Mouse (Mus musculus): ENCODE results near the gene Luc7l2. TPM values are rescaled to one million over a fixed set of nuclear protein-coding genes. Genes with fewer than 3 reads are reported as not detected.
"Not testable (repeated sequence)": the region's sequence is repeated elsewhere in the genome, so short reads cannot be mapped to it uniquely, and the experiment has no call there.

Luc7l2 gene
- 100 to 1,000 TPM; 145 to 147 TPM for total RNA-seq (2021)

GRCm38 (mm10) chr6:38551062-38551988, at the start of gene Luc7l2:
TSS of gene Luc7l2 (plus strand) at chr6:38551334.
- DNase-seq: peak; percentile 98

GRCm38 (mm10) chr6:38512096-38512495, 39.0 kb upstream of the Luc7l2 start:
- no peak for DNase-seq

- no peak for DNase-seq
Observed at GRCm38 (mm10) chr6:38512830-38513229, 38.3 kb upstream of the Luc7l2 start.

- DNase-seq: no peak
Observed at GRCm38 (mm10) chr6:38515201-38515600, 35.9 kb upstream of the Luc7l2 start.

- DNase-seq: no peak
Observed at GRCm38 (mm10) chr6:38523851-38524250, 27.3 kb upstream of the Luc7l2 start.

GRCm38 (mm10) chr6:38531211-38531820, 19.8 kb upstream of the Luc7l2 start:
- DNase-seq: peak; percentile 18

GRCm38 (mm10) chr6:38532500-38533420, 18.4 kb upstream of the Luc7l2 start:
- DNase-seq: peak; percentile 48

- peak; percentile 97 for DNase-seq
Observed at GRCm38 (mm10) chr6:38533428-38534405, 17.4 kb upstream of the Luc7l2 start, which contains the start of gene Fmc1. TSS of gene Fmc1 (plus strand) at chr6:38533502.

- DNase-seq: peak; percentile 100
Observed at GRCm38 (mm10) chr6:38534640-38535365, 16.3 kb upstream of the Luc7l2 start.

- DNase-seq: no peak
Observed at GRCm38 (mm10) chr6:38535366-38535690, 15.8 kb upstream of the Luc7l2 start.

- DNase-seq: no peak
Observed at GRCm38 (mm10) chr6:38535788-38536187, 15.3 kb upstream of the Luc7l2 start.

- not testable (repeated sequence) for DNase-seq
Observed at GRCm38 (mm10) chr6:38544141-38544540, 7.0 kb upstream of the Luc7l2 start.

GRCm38 (mm10) chr6:38547005-38547404, 4.1 kb upstream of the Luc7l2 start:
- not testable (repeated sequence) for DNase-seq

GRCm38 (mm10) chr6:38547707-38548106, 3.4 kb upstream of the Luc7l2 start:
- DNase-seq: no peak

GRCm38 (mm10) chr6:38548595-38548994, 2.5 kb upstream of the Luc7l2 start:
- DNase-seq: not testable (repeated sequence)

GRCm38 (mm10) chr6:38549840-38550239, 1.3 kb upstream of the Luc7l2 start:
- not testable (repeated sequence) for DNase-seq

GRCm38 (mm10) chr6:38550250-38551061, 678 bp upstream of the Luc7l2 start:
- DNase-seq: peak; percentile 80

GRCm38 (mm10) chr6:38551989-38552635, 978 bp downstream of the Luc7l2 start:
- peak; percentile 99 for DNase-seq

GRCm38 (mm10) chr6:38552636-38553000, 1.5 kb downstream of the Luc7l2 start:
- no peak for DNase-seq

Measured in heart, postnatal 4 days (tissue).